Mouse (Mus musculus) gastrocnemius, adult 8-10 months (tissue): ENCODE data around the gene Csnk2a1. TPM values are rescaled to one million over a fixed set of nuclear protein-coding genes. Genes with fewer than 3 reads are reported as not detected.
"Not testable (repeated sequence)": the region's sequence is repeated elsewhere in the genome, so short reads cannot be mapped to it uniquely, and the experiment has no call there.

Source experiments
- DNase-seq, 2 experiments: peaks; one replicate each; pipeline ENCODE4 v3.0.0; 2022; ENCODE audit warnings: low spot score in 2 of 2
- total RNA-seq, 4 experiments: library from RNA; stranded (reverse); gene quantifications; 2 replicates each; pipeline ENCODE4 v1.2.4; 2022

The Csnk2a1 gene
- 100 to 1,000 TPM in 2 of 4 experiments, 10 to 100 TPM in 2; 92.9 to 110 (median 100) TPM for total RNA-seq

GRCm38 (mm10) chr2:152226248-152227050 lies at the start of gene Csnk2a1:
Csnk2a1 (plus strand) TSS chr2:152226839.
- DNase-seq, result peak; percentile 82 to 88

- peak in 1 of 2 experiments; percentile 20 for DNase-seq
These were observed 49.4 kb upstream of the Csnk2a1 start for GRCm38 (mm10) chr2:152177162-152177805.

DNA sequence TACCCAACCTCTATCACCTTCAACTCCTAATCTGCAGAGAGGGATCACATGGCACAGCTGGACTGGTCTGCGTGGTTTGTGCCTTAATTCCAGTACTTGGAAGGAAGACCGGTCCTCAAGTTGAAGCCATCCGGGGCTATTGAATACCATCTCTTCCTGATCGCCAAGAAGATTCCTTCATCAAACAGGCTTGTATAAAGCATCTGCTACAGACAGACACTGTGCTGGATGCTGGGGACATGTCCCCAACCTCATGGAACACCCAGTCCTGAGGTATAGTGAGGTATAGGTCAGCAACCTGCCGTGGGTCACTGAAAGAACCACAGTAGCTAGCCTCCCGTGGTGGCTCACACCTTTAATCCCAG lies 48.9 kb upstream of the Csnk2a1 start:
- DNase-seq, result no peak

DNA sequence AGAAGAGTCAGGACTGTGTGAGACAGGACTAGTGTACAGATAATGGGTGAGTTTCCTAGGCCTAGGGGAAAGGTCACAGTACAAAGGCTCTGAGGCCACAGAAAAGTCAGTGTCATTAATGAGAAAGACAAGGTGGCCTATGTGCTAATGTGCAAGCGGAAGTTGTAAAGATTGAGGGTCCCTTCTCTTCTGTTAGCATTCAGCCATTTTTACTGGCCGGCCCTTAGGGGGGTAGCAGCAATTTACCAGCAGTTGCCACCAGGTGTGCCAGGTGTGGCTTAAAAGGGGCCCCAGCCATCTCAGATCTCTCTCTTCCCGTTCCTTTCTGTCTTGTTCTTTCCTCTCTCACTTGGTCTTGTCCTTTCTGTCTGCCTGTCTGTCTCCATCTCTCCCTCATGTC lies 48.3 kb upstream of the Csnk2a1 start:
- no peak for DNase-seq

GRCm38 (mm10) chr2:152179301-152179700 lies 47.3 kb upstream of the Csnk2a1 start:
- no peak for DNase-seq

GRCm38 (mm10) chr2:152180323-152180722 lies 46.3 kb upstream of the Csnk2a1 start:
- DNase-seq, result peak; percentile 77 to 82

- no peak for DNase-seq
These were observed 39.5 kb upstream of the Csnk2a1 start for GRCm38 (mm10) chr2:152187132-152187531.

DNA sequence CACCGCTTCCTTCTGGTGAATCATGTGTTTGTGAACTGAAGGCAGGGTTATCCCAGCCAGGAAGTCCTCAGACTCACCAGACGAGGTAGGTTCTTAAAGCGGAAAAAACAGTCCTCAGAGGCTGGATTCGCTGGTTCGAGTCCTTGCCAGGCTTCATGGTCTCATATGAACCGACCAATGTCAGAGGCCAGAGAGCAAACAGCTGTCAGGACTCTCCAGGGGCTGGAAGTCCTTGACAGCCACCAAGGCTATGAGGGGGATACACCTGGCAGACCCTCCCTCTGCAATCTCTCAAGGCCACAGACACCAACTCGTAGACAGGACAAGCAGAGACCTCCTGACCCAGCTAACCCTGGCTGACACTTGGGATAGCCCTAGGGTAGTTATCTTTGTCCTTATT lies 37.4 kb upstream of the Csnk2a1 start:
- no peak for DNase-seq

DNA sequence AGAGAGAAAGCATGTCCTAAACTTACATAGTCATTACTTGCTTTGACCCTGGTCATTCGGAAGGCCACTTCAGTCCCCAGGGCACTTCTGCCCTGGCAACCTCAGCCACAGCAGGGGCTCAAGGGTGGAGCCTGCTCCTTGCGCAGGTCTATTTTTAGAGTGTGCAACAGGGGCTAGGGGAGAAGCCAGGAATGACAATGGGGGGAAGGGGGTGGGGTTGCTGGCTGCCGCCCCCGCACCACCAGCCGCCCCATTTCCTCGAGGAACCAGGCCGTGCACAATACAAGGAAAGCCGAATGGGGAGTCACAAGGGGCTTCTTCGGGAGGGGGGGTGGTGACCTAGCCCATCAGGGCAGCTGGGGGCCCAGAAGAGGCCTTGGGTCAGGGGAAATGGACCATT lies 37.0 kb upstream of the Csnk2a1 start:
- no peak for DNase-seq

- DNase-seq, result no peak
These were observed 36.5 kb upstream of the Csnk2a1 start for GRCm38 (mm10) chr2:152190161-152190560.

- no peak for DNase-seq
These were observed 33.9 kb upstream of the Csnk2a1 start for GRCm38 (mm10) chr2:152192591-152193345.

GRCm38 (mm10) chr2:152193346-152193710 lies 33.3 kb upstream of the Csnk2a1 start:
- DNase-seq, result no peak

GRCm38 (mm10) chr2:152194586-152194985 lies 32.1 kb upstream of the Csnk2a1 start:
- no peak for DNase-seq

DNA sequence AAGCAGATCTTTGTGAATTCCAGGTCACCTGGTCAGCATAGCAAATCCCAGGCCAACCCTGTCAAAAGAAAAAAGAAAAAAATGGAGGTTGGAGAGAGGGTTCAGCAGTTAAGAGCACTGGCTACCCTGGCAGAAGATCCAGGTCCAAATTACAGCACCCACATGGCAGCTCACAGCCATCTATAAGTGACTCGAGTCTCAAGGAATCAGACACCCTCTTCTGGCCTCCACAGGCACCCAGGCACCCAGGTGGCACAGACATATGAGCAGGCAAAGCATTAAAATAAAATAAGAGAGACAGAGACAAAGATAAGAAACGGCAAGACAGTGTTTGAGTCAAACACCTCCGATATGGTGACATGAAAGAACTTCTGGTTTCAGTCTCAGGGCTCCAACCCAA lies 29.7 kb upstream of the Csnk2a1 start:
- DNase-seq, result no peak

GRCm38 (mm10) chr2:152197301-152197712 lies 29.3 kb upstream of the Csnk2a1 start:
- peak; percentile 35 to 36 for DNase-seq

- DNase-seq, result not testable (repeated sequence)
These were observed 20.5 kb upstream of the Csnk2a1 start for GRCm38 (mm10) chr2:152206139-152206538.

GRCm38 (mm10) chr2:152211871-152212270 lies 14.8 kb upstream of the Csnk2a1 start:
- DNase-seq, result no peak

DNA sequence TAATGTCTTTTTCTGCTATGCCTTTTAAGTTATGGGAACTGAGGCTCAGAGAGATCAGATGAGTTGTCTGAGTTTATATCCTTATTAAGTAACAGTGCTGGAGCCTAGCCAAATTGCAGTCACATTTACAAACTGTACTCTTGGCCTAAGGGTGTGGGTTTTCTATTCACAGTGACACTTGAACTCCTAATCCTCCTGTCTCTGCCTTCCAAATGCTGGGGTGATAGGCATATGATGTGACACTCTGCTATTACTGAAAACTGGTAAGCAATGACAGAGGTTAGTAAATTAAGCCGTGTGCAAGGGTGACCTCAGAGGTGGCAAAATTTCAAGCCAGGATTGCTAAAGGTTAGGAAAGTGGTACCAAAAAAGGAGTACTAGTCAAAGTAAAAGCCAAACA lies 9.7 kb upstream of the Csnk2a1 start:
- DNase-seq, result no peak

DNA sequence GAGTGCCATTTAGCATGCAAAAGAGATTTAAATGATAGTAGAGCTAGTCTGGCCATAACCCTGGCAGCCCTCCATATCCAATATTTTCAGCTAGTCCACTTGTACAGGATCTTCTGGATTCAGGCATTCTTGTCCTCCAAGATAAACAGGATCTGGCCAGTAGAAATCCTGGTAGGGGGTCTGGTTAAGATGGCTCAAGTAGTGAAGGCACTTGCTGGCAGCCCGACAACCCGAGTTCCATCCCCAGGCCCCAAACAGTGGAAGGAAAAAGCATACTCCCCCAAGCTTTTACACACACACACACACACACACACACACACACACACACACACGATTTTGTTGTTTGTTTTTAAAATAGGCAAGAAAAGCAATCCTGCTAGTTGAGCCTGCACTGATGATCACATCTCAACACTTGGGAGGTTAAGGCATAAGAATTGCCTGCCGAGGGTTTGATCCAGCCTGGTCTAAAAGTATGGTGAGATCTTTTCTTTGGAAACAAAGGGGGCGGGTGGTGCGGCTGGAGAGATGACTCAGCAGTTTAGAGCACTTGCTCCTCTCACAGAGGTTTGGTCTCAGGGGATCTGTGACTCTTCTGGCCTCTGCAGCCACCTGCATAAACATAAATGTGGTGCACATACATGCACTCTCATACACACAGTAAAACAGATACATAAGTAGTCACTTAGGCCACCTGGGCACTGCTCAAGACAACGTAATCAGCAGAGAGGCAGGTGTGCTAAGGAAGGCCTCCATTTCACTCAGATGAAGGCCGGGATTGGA lies 2.9 kb upstream of the Csnk2a1 start:
- DNase-seq, result no peak

GRCm38 (mm10) chr2:152225536-152225935 lies 1.1 kb upstream of the Csnk2a1 start:
- DNase-seq, result no peak

DNA sequence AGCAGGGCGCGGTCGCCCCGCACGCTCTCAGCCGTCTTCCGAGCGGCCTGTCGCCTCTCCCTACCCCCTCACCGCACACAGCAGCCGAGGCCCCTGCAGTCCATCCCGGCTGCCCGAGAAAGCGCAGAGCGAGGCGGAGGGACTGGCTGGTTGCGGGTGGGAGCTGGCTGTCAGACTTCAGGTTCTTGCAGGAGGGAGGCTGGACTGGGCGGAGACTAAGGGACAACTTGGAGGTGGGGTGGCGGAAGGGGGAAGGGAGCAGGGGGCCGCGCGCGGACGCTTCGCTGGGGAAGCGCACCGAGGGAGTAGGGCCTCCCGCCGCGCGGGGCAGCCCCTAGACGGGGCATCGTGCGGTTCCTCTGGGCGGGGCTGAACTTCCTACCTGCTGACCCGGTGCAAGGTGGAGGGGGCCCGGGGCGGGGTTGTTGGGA lies 427 bp downstream of the Csnk2a1 start:
- peak; percentile 33 to 36 for DNase-seq
